In the genomic region with DNA sequence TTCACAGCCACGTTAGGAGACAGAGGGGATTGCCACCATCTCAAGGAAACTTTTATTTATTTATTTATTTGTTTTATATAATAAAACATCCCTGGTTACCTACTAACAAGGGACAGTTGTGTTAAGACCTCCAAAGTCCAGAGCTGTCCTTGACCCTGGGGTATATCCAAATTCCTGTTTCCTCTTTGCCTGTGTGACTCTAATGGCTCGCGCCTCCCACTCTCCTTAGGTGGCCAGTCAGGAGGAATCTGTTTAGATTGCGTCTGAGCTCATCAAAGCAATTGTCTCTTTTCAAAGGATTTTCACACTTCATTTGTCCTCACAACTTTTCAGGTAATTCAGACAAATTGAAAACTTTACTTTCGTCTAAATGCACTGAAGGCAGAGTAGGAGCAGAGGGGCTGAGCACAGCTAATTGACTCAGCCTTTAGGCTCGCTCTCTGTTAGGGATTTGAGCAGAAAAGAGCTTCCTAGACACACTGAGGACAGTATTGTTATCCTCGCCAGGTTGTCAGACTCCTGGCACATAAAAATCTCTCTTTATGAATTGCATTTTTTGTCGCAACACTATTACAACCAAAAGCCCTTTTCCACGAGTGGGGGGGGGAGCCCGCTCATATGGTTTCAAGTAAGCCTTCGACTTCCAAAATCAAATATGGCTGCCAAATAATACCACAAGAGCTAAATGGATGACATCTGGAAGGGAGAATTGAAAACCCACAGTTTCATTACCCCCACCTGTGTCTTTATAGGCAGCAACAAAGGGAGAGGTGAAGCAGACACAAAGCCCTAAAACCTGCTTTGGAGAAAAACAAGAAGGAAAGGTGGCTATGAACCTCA, we compare ENCODE assay signal across 18 mouse cellular contexts.
DNase-seq lines count a peak whose midpoint lies in the region; ATAC-seq lines count a peak whose summit lies in the region.
"Had no signal": no experiment of that assay in that cellular context is flagged by ENCODE, and none has a peak within 500 bp of the region (broad histone marks: within the 10 kb centered on the region; RNA-seq: fewer than 3 reads in every experiment).

No protein-coding gene starts in this region.

- peak overlapping the region; percentile 6; the same call in 1 of the 2 replicates for H3K27ac ChIP-seq in forebrain, embryonic 13.5 days
- no peak overlapping the region for H3K27ac ChIP-seq in forebrain, embryonic 16.5 days (ENCODE audit: low read length)
- H3K27ac ChIP-seq in embryonic facial prominence, embryonic 15.5 days (replicated peaks) = peak overlapping the region; percentile 76
- peak overlapping the region; percentile 88 for H3K27ac ChIP-seq in limb, embryonic 12.5 days
- H3K27ac ChIP-seq: forebrain, embryonic 15.5 days; heart, embryonic 15.5 days; kidney, postnatal 0 days; macrophage had no signal

- peak; percentile 29 for DNase-seq in R1 (ENCODE audit: low read depth, low spot score)
- DNase-seq in layer of hippocampus, postnatal 10 days (ENCODE audit: low spot score in 2 of 2) = no peak
- no peak for DNase-seq in thymus, postnatal 0 days (ENCODE audit: low spot score)
- DNase-seq in gastrocnemius, postnatal 36 days = no peak
- DNase-seq: B cell, adult 2 months; cerebellum, adult 11-12 months; gastrocnemius, postnatal 25 days; lung, adult 18-20 months; right cerebral cortex, postnatal 25 days had no signal

- no peak overlapping the region for H3K4me3 ChIP-seq in forebrain, embryonic 13.5 days
- no peak overlapping the region for H3K4me3 ChIP-seq in forebrain, embryonic 16.5 days (replicated peaks; ENCODE audit: low read length)
- H3K4me3 ChIP-seq in embryonic facial prominence, embryonic 15.5 days (replicated peaks) = no peak overlapping the region
- H3K4me3 ChIP-seq in limb, embryonic 12.5 days (replicated peaks) = no peak overlapping the region
- H3K4me3 ChIP-seq: forebrain, embryonic 15.5 days; heart, embryonic 15.5 days had no signal

- WGBS in forebrain, embryonic 13.5 days = 31% methylated on average over 11 of the region's 11 CpGs
- 34% methylated on average over 11 of the region's 11 CpGs for WGBS in forebrain, embryonic 16.5 days
- 39% methylated on average over 11 of the region's 11 CpGs for WGBS in embryonic facial prominence, embryonic 15.5 days
- WGBS in limb, embryonic 12.5 days = 37% methylated on average over 11 of the region's 11 CpGs

- no peak overlapping the region for H3K4me2 ChIP-seq in forebrain, embryonic 13.5 days
- H3K4me2 ChIP-seq in forebrain, embryonic 16.5 days (ENCODE audit: low read length) = no peak overlapping the region
- 0 out of 2 replicates have a peak overlapping the region, but pooled peaks have one; percentile 21 for H3K4me2 ChIP-seq in embryonic facial prominence, embryonic 15.5 days (replicated peaks)
- peak overlapping the region; percentile 0; the same call in 1 of the 2 replicates for H3K4me2 ChIP-seq in limb, embryonic 12.5 days
- H3K4me2 ChIP-seq: forebrain, embryonic 15.5 days; heart, embryonic 15.5 days had no signal

- no peak overlapping the region for H3K9ac ChIP-seq in forebrain, embryonic 13.5 days
- no peak overlapping the region for H3K9ac ChIP-seq in forebrain, embryonic 16.5 days (replicated peaks; ENCODE audit: low read depth, low read length)
- H3K9ac ChIP-seq in embryonic facial prominence, embryonic 15.5 days = no peak overlapping the region
- H3K9ac ChIP-seq in limb, embryonic 12.5 days (replicated peaks) = no peak overlapping the region
- H3K9ac ChIP-seq: forebrain, embryonic 15.5 days; heart, embryonic 15.5 days had no signal

- H3K4me1 ChIP-seq in forebrain, embryonic 13.5 days = peaks cover 30% of the 10 kb centered on the region
- no peaks in the 10 kb centered on the region for H3K4me1 ChIP-seq in forebrain, embryonic 16.5 days (replicated peaks; ENCODE audit: control insufficient read depth, insufficient read depth, low read length)
- H3K4me1 ChIP-seq in embryonic facial prominence, embryonic 15.5 days = peaks cover 18% of the 10 kb centered on the region
- peaks cover 29% of the 10 kb centered on the region for H3K4me1 ChIP-seq in limb, embryonic 12.5 days (replicated peaks)
- H3K4me1 ChIP-seq: heart, embryonic 15.5 days had no signal

- no peaks in the 10 kb centered on the region for H3K27me3 ChIP-seq in forebrain, embryonic 13.5 days
- no peaks in the 10 kb centered on the region for H3K27me3 ChIP-seq in forebrain, embryonic 16.5 days (replicated peaks; ENCODE audit: control insufficient read depth, insufficient read depth, low read length)
- no peaks in the 10 kb centered on the region for H3K27me3 ChIP-seq in embryonic facial prominence, embryonic 15.5 days
- no peaks in the 10 kb centered on the region for H3K27me3 ChIP-seq in limb, embryonic 12.5 days
- H3K27me3 ChIP-seq: forebrain, embryonic 15.5 days; heart, embryonic 15.5 days had no signal

- no peak for ATAC-seq in forebrain, embryonic 13.5 days
- no peak for ATAC-seq in forebrain, embryonic 16.5 days
- no peak for ATAC-seq in embryonic facial prominence, embryonic 15.5 days (ENCODE audit: insufficient number of reproducible peaks, low FRiP score, low TSS enrichment, low read depth)
- ATAC-seq in limb, embryonic 12.5 days (ENCODE audit: insufficient number of reproducible peaks, insufficient read depth, low FRiP score, low TSS enrichment, low read depth) = peak; percentile 47; the same call in 1 of the 2 replicates
- ATAC-seq: forebrain, embryonic 15.5 days; inflammation-experienced regulatory T-cells, adult 6 months had no signal

- no peaks in the 10 kb centered on the region for H3K36me3 ChIP-seq in forebrain, embryonic 13.5 days (ENCODE audit: poor library complexity, severe bottlenecking)
- H3K36me3 ChIP-seq in forebrain, embryonic 16.5 days (ENCODE audit: control insufficient read depth, insufficient read depth) = no peaks in the 10 kb centered on the region
- no peaks in the 10 kb centered on the region for H3K36me3 ChIP-seq in embryonic facial prominence, embryonic 15.5 days
- H3K36me3 ChIP-seq in limb, embryonic 12.5 days = no peaks in the 10 kb centered on the region
- H3K36me3 ChIP-seq: forebrain, embryonic 15.5 days; heart, embryonic 15.5 days had no signal

- intact Hi-C loops in gastrocnemius, postnatal 36 days (cut with DNase I) = no loop called here

- H3K9me3 ChIP-seq in forebrain, embryonic 13.5 days (replicated peaks) = no peaks in the 10 kb centered on the region
- H3K9me3 ChIP-seq in forebrain, embryonic 16.5 days (ENCODE audit: control insufficient read depth, low read length) = no peaks in the 10 kb centered on the region
- H3K9me3 ChIP-seq in embryonic facial prominence, embryonic 15.5 days (replicated peaks) = no peaks in the 10 kb centered on the region
- no peaks in the 10 kb centered on the region for H3K9me3 ChIP-seq in limb, embryonic 12.5 days
- H3K9me3 ChIP-seq: forebrain, embryonic 15.5 days; heart, embryonic 15.5 days had no signal

Comparison
In these comparisons a context has a peak if more than half of its experiments do, and no peak if none do; other contexts are left out.
1. H3K4me2 ChIP-seq: peak in embryonic facial prominence, embryonic 15.5 days (single experiment) and limb, embryonic 12.5 days (single experiment); none in forebrain, embryonic 13.5 days (single experiment) and forebrain, embryonic 16.5 days (single experiment).